Mouse (Mus musculus) G1E-ER4 (cell line): ENCODE measurements around the gene Ccnd1. TPM values are rescaled to one million over a fixed set of nuclear protein-coding genes. Genes with fewer than 3 reads are reported as not detected.

Source experiments
- GATA1 ChIP-seq: IDR thresholded peaks from one replicate; pipeline ENCODE4 v1.8.0; 2012; ENCODE audit warnings: low read length, inconsistent platforms
- polyA plus RNA-seq: library from polyadenylated mRNA; stranded (reverse); fragments of >175 nt; gene quantifications from 2 replicates; pipeline ENCODE4 v1.2.3, GENCODE M21; 2012

Gene Ccnd1
- polyA plus RNA-seq, 1 experiment: not detected

DNA sequence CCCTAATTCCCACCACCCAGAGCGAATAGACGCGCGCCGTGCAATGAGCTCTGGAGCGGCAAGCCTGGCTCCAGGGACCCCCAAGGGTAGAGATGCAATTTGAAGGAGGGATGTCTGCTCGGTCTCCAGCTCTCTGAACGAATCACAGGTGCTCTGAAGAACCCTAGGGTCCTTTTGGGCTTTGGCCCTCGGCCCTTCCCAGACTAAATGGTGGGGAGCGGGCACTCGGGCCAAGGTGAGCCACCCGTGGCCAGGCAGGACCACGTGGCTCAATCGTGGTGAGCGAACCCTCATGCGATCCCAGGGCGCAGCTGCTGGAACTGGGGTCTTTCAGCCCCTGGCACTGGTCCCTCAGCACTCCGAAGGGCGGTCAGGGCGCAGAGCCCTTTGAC, 3.0 kb upstream of the Ccnd1 start:
- no peak for TF ChIP-seq GATA1

DNA sequence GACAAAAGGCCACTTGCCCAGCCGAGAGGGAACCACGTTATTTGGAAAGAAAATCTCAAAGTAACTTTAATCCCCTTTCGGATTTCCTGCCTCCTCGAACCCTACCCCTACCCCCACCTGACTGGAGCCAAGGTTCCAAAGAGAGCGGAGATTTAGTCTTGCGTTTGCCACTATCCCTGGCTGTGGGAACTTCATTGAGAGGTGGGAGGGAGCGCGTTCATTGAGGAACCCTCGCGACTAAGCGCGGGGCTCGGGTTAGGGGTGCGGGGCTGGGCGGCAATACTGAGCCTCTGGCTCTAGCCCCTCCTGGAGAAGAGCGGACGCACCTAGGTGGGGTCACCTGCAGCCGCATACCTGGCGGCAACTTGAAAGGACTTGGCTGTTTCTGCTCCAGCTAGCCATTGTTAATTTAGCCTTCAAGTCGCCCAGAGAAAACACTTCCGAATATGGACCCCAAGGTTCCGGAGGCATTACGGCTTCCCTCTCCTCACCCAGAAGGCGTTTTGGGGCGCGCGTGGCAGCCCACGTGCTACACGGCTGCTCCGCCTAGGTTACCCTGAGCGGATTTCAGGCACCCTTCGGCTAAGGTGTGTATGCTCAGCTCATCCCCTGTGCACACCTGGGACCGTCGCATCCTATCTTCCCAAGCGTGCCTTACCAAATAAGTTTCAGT, 2.5 kb upstream of the Ccnd1 start:
- no peak for TF ChIP-seq GATA1

DNA sequence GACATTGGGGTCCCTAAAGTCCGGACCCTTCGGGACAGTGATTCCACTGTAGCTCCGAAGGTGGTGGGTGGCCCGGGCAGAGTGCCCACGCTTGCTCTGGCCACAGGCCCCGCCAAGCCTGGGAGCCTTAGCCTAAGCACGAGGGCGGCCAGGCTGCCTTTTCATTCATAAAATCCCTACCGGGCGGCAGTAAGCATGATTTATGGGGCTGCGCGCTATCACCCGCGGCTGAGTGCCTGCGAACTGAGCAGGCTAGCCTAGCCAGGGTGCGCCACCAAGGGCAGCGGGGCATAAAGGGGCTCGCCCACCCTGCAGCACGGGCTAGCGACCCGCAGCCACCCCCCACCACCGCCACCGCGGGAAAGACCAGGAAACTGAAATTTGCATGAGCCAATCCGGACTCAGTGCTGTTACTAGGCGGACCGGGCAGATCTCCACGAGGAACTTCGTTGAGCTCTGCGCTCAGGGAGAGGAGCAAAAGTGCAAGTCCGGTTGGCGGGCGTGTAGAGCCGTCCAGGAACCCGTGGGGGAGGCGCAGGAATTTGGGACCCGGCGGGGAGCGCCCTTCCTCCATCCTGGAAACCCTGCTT, 1.6 kb upstream of the Ccnd1 start:
- no peak for TF ChIP-seq GATA1

DNA sequence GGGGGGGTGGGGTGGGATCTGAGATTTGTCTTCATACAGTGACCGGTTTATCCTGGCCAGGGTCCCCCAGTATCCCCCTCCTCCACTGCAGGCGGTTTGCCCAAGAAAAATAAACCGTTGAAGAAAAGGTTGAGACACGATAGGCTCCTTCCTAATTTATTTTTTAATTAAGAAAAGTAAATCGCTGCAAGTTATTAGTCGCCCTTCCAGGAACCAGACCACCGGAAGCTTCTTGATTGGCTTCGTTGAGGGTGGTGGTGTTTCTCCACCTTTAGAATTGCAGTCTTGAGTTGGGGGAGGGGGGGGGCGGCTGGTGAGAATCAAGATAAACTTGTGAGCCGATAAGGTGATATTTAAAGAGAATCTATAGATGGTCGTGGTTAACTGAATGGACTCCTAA, 860 bp upstream of the Ccnd1 start:
- TF ChIP-seq GATA1: no peak

DNA sequence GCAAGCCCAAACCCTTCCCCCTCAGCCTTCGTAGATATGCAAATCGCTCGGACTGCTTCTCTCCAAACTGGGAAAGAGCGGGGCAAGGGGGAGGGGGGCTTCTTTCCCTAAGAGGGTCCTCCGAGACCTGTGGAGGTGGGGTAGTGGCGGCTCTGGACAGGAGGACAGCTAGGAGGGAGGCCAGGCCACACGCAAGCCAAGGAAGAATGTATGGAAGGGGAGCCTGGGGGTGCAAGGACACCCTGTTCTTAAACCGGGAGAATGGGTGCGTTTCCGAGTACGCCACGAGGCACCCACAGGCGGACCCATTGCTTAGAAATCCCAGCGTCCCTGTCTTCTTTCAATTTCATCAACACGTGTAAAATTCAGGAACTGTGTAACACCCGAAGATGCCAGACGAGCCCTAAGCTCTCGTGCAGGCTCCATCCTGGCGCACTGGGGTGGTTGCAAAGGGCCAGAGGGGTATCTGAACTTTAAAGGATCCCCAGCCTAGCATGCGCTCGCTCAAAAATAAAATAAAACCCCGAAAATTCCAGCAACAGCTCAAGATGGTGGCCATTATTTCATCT, 362 bp upstream of the Ccnd1 start:
- TF ChIP-seq GATA1: no peak

DNA sequence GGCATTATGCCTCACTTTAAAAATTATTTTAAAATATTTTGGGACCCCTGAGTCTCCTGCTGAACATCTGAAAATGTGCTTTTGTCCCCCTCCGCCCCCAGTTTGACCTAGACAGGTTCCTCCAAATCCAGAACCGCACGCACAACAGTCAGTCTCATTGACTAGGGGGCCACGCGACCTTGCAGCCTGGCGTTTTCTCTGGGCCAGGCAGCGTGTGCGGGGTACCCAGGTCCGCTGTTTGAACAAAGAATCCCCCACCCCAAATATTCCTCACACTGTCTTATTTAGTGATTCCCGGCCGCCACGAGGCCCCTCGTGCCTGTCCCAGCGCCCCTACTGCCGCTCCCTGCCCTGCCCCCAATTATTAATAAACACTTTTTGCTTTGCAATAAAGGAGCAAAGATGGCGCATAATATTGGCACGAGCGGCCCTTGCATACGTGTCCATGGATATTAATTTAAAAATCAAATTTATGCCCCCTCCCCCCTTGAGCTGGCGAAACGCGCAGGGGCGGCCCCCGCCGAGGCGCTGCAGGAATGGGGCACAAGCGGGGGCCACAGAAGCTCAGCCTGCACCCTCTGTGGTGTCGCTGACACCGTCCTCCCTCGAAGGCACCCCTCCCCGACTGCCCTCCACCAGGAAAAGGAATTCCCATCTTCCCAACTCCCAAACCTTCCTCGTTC, 923 bp downstream of the Ccnd1 start:
- TF ChIP-seq GATA1: no peak

DNA sequence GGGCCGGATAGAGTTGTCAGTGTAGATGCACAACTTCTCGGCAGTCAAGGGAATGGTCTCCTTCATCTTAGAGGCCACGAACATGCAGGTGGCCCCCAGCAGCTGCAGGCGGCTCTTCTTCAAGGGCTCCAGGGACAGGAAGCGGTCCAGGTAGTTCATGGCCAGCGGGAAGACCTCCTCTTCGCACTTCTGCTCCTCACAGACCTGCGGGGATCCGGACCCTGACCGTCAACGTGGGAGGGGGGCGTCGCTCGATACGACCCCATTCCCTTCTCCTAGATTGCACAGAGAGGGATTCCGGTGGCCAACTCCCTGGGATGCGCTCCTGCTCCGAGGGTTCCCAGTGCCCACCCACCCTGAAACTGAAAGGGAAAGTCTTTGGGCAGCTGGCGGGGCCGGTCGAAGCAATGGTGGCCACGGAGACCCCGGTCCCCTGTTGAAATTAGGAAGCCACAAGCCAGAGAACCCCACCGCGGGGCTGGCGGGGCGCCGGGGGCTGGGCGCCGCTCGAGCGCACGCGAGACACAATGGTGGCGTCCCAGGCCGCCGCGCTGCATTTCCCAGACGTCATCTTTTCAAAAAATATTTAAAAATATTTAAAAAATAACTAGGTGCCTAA, 1.7 kb downstream of the Ccnd1 start:
- TF ChIP-seq GATA1: no peak

DNA sequence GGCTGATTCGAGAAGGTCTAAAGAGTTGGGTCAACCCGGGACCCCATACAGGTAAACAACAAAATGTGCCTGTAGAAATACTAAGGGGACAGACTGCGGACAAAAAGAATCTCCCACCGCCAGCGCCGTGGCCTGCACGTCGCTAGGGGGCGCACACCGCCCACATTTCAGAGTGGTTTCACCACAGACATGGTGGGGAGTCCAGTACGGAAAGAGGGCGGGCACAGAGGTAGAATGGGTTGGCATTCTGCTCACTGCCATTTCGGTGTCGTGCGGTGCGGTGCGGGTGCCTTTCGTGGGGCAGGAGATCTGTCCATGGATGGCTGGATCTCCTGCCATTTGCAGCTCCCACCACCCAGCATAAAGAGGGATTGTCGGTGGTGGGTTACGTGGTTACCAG, 2.2 kb downstream of the Ccnd1 start:
- no peak for TF ChIP-seq GATA1

DNA sequence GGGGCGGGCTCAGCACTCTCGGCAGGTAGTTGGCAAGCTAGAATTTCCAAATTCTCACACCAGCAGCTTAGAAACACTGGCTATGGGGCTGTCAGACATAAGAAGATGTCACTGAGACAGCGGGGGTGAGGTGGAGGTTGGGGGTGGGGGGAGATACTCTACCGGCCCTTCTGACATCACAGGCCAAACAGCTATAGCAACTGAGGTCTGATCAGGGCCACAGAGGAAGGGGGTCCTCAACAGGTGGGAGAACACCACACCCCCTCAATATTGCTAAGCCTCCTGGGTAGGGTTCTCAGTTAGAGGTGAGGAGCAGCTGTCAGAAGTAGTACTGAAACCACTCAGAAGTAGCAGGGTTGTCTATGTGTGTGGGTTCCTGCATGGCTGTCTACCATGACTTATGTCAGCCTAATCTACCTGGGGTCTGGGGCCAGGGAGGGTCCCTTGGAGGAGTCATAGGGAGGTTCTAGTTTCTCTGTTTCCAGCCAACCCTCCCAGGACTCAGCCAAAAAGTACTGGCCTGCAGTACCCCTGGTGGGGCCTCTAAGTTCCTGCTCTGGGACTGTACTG, 3.3 kb downstream of the Ccnd1 start:
- no peak for TF ChIP-seq GATA1

DNA sequence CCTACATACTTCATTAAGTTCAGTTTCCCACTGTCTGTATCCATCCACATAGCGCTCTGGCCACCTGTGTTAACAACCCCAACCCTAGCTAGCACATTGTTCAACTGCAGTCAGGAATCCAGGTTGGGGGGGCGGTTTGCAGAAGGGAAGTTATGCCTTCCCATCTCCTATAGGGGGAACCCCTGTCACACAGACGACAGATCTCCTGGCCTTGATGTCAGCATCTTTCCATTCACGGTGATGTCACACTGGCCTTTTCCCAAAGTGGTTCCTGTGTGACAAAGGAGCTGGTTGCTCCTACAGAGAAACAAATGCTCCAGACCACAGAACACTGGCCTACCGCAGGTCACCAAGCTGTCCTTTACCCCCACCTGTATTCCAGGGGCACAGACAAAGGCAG, 4.2 kb downstream of the Ccnd1 start:
- no peak for TF ChIP-seq GATA1

DNA sequence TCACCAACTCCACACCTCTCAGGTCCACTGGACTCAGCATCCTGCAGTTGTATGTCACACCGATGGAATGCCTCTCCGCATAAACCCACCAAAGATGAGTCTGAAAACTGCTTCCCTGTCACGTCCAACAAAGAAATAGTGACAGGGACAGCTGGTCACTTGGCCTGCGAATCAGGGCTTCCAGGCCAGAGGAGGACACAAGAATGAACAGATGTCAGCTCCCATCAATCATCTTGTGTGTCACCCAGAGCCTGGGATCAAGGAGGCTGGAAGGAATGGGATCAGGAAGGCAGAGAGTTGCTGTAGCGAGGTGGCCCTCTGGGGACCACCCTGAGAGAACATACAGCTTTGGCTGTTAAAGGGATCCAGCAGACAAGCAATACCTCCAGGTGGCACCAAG, 4.8 kb downstream of the Ccnd1 start:
- TF ChIP-seq GATA1: no peak

DNA sequence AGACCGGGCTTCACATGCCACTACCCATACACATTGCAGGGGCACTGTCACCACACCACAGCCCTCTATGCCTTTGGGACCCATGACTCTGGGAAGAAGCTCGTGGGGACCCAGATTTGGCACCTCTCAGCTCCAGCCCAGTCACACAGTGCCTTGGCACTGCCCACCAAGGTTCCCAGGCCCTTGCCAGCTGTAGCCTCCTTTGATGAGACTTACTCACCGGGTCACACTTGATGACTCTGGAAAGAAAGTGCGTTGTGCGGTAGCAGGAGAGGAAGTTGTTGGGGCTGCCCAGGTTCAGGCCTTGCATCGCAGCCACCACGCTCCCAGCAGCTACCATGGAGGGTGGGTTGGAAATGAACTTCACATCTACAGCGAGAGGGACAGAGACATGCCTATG, 5.9 kb downstream of the Ccnd1 start:
- TF ChIP-seq GATA1: no peak

DNA sequence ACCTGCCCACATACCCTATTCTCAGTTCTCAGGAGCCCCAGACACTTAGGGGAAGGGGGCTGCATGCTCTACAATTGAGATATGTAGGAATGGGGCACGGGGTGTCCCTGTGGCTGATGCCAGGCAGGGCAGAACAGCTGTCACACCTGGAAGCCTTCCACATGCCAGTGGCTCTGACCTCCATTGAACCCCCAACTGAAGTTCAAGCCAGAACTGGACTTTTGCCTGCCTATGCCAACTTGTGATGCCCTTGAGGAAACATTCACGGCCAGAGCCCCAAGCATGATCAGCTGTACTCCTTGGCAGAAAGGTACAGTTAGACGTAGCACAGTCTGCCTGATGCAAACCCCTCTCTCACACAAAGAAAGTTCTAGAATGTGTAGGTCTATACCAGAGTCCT, 6.4 kb downstream of the Ccnd1 start:
- no peak for TF ChIP-seq GATA1

DNA sequence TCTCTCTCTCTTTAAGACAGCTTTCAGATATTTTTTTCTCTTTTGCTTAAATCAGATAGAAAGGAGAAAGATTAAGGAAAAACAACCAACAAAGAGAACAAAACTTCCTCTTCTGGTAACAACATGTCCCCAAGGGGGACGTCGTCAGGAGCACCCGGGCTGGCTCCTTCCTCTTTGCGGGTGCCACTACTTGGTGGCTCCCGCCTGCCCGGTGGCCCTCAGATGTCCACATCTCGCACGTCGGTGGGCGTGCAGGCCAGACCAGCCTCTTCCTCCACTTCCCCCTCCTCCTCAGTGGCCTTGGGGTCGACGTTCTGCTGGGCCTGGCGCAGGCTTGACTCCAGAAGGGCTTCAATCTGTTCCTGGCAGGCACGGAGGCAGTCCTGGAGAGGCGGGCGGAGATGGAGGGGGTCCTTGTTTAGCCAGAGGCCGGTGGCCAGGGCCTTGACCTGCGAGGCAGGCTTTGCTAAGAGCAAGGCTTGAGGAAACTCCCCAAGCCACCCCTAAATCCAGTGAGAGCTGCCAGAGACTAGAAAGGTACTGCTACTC, 7.3 kb downstream of the Ccnd1 start:
- TF ChIP-seq GATA1: no peak

DNA sequence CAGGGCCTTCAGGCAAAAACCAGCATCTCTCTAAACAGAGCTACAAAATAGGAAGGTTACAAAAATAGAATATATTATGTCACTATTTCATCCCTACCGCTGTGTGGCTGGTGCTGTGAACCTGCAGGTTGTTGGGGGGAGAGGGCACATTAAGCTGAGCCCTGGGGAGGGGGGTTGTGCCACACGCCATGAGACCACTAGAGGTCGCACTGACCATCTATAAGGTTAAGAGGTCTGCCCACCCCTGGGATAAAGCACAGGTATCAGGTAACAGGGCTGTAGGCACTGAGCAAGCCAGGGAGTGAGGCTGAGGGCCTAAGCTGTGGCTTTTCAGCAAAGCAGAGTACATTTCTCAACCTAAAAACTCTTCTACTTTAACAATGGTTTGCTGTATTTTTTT, 7.9 kb downstream of the Ccnd1 start:
- no peak for TF ChIP-seq GATA1

DNA sequence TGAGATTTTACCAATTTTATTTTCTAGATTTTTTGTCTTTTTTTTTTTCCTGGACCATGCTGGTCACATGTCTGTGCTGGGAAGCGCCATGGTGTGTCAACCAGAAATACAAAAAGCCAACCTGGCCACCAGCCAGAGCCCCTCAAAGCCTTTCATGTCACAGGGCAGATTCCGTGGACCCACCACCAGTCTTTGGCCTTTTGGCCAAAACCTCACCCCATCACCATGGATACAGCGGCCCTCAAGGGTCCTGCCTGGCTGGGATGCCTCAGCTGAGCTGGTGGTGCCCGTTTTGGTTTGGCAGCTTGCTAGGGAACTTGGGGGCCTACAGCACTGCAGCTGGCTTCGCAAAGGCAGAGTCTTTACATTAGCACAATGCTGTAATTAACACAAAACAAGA, 9.8 kb downstream of the Ccnd1 start:
- no peak for TF ChIP-seq GATA1
